In the genomic region with DNA sequence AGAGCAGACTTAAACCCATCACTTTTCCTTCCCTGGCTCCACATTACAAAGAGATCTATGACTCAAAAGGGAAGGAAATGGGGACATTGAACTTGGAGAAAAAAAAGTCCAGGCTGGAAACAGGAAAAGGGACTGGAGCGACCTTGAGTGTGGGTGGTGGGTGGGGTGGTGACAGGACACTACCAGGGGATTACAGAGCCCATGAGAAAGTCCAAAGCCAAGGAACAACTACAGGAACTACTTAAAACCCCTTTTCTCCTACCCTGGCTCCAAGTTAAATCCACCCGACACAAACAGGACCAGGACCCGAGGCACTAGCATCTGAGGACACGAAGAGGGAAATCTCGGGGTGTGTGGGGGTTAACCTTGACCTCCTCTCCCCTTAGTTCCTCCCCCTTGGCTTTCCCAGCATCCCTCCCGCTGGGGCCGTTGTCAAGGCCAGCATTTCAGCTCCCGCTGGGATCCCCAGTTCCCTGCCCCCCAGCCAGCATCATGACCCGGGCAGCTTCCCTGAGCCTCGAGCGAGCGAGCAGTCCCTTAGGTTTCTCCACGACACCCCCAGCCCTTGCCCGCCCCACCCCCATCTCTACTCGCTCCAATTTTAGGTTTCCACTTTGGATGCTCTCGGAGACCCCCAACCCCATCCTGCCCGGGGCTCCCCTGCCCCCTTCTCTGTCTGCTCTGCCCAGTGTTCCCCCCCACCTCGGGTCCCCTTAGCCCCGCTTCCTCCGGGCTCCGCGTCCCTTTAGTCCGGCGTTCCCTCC, we compare ENCODE assay signal across 8 mouse cellular contexts. TPM values are rescaled to one million over a fixed set of nuclear protein-coding genes. Genes with fewer than 3 reads are reported as not detected.
DNase-seq lines count a peak whose midpoint lies in the region; ATAC-seq lines count a peak whose summit lies in the region.

No protein-coding gene starts in this region.

- peak; percentile 20 for ATAC-seq in liver, embryonic 16.5 days (ENCODE audit: low read depth)
- peak; percentile 66 for ATAC-seq in neural tube, embryonic 14.5 days (ENCODE audit: low read depth)

- no peaks in the 10 kb centered on the region for H3K36me3 ChIP-seq in liver, embryonic 16.5 days (ENCODE audit: control insufficient read depth, insufficient read depth)
- H3K36me3 ChIP-seq in neural tube, embryonic 14.5 days (ENCODE audit: control insufficient read depth, insufficient read depth, low read length), result no peaks in the 10 kb centered on the region

- H3K9me3 ChIP-seq in liver, embryonic 16.5 days (replicated peaks; ENCODE audit: control insufficient read depth, low read length), result no peaks in the 10 kb centered on the region
- H3K9me3 ChIP-seq in neural tube, embryonic 14.5 days (ENCODE audit: control insufficient read depth, low read length), result no peaks in the 10 kb centered on the region

- 1% methylated on average over 22 of the region's 24 CpGs for WGBS in liver, embryonic 16.5 days (ENCODE audit: insufficient replicate concordance)
- 0% methylated on average over 24 of the region's 24 CpGs for WGBS in neural tube, embryonic 14.5 days

- DNase-seq in urinary bladder, adult 18-20 months (ENCODE audit: low spot score in 2 of 2), result peak; percentile 26 to 36
- no peak for DNase-seq in urinary bladder, postnatal 10 days (ENCODE audit: low spot score)
- peak; percentile 58 to 73 for DNase-seq in cerebellum, postnatal 14 days
- peak; percentile 98 for DNase-seq in heart, adult 11 months
- DNase-seq in kidney, adult 11 months, result peak; percentile 54
- DNase-seq in yolk sac, embryonic 10.5 days (ENCODE audit: low spot score), result peak; percentile 32

- H3K4me1 ChIP-seq in liver, embryonic 16.5 days (ENCODE audit: control insufficient read depth, low read depth, low read length), result peaks cover 30% of the 10 kb centered on the region
- H3K4me1 ChIP-seq in neural tube, embryonic 14.5 days (ENCODE audit: control insufficient read depth, insufficient read depth, low read length), result peaks cover 25% of the 10 kb centered on the region

- H3K9ac ChIP-seq in liver, embryonic 16.5 days (ENCODE audit: low read depth, low read length), result peak overlapping the region; percentile 85
- peak overlapping the region; percentile 95 for H3K9ac ChIP-seq in neural tube, embryonic 14.5 days (replicated peaks; ENCODE audit: low read depth, low read length)

- peak overlapping the region; percentile 83 for H3K4me2 ChIP-seq in liver, embryonic 16.5 days (ENCODE audit: low read depth, low read length)
- peak overlapping the region; percentile 66 for H3K4me2 ChIP-seq in neural tube, embryonic 14.5 days (ENCODE audit: low read depth, low read length)

- peak overlapping the region; percentile 55 for H3K27ac ChIP-seq in liver, embryonic 16.5 days (ENCODE audit: low read length)
- H3K27ac ChIP-seq in neural tube, embryonic 14.5 days (ENCODE audit: low read depth, low read length), result peak overlapping the region; percentile 89

- H3K4me3 ChIP-seq in liver, embryonic 16.5 days (ENCODE audit: low read depth, low read length), result peak overlapping the region; percentile 88
- peak overlapping the region; percentile 97 for H3K4me3 ChIP-seq in neural tube, embryonic 14.5 days (ENCODE audit: low read depth, low read length)

- peaks cover 5% of the 10 kb centered on the region for H3K27me3 ChIP-seq in liver, embryonic 16.5 days (ENCODE audit: control insufficient read depth, insufficient read depth, low read depth, low read length)
- H3K27me3 ChIP-seq in neural tube, embryonic 14.5 days (ENCODE audit: control insufficient read depth, insufficient read depth, low read length), result no peaks in the 10 kb centered on the region

RNA-seq across cellular contexts. Expression of a gene that starts 0.6 kb away (rescaled TPM):
- polyA plus RNA-seq in liver, embryonic 16.5 days (2015; fragmentation: Nextera tagmentation; extraction: Ambion mirVana), result 16.8 and 20.5 TPM in 2 replicates
- polyA plus RNA-seq in neural tube, embryonic 14.5 days (2014; fragmentation: Nextera tagmentation; extraction: Ambion mirVana), result 281 and 293 TPM in 2 replicates

RNA-seq across cellular contexts. Expression of a gene that starts 32.3 kb away (rescaled TPM):
- polyA plus RNA-seq in liver, embryonic 16.5 days (2015; fragmentation: Nextera tagmentation; extraction: Ambion mirVana), result 44.3 and 46.6 TPM in 2 replicates
- 23.8 and 26.7 TPM in 2 replicates for polyA plus RNA-seq in neural tube, embryonic 14.5 days (2014; fragmentation: Nextera tagmentation; extraction: Ambion mirVana)

RNA-seq across cellular contexts. Expression of a gene that starts 37.7 kb away (rescaled TPM):
- 1.5 and 1.8 TPM in 2 replicates for polyA plus RNA-seq in liver, embryonic 16.5 days (2015; fragmentation: Nextera tagmentation; extraction: Ambion mirVana)
- 1.1 and 1.2 TPM in 2 replicates for polyA plus RNA-seq in neural tube, embryonic 14.5 days (2014; fragmentation: Nextera tagmentation; extraction: Ambion mirVana)

RNA-seq across cellular contexts. Expression of a gene that starts 57.3 kb away (rescaled TPM):
- polyA plus RNA-seq in liver, embryonic 16.5 days (2015; fragmentation: Nextera tagmentation; extraction: Ambion mirVana), result 0.05 and 0.06 TPM in 2 replicates
- polyA plus RNA-seq in neural tube, embryonic 14.5 days (2014; fragmentation: Nextera tagmentation; extraction: Ambion mirVana), result 8.5 and 11.3 TPM in 2 replicates

Comparison
In these comparisons a context has a peak if more than half of its experiments do, and no peak if none do; other contexts are left out.
1. RNA of a gene that starts 0.6 kb away (polyA plus RNA-seq): 281 to 293 TPM in neural tube, embryonic 14.5 days; 16.8 to 20.5 TPM in liver, embryonic 16.5 days; every median in the first group is over 10 times any median in the second.